Mouse (Mus musculus) G1E (cell line): ENCODE results near the gene Rnf227.

Source experiments
- CTCF ChIP-seq: IDR thresholded peaks from 2 replicates; pipeline ENCODE4 v1.5.1; 2012; ENCODE audit warnings: low read depth, low read length, inconsistent platforms, mixed read lengths
- GATA1 ChIP-seq: IDR thresholded peaks from 2 replicates; pipeline ENCODE4 v1.6.1; 2012; ENCODE audit warnings: borderline replicate concordance, low read length, inconsistent platforms, mixed read lengths
- POLR2AphosphoS5 ChIP-seq: IDR thresholded peaks from 2 replicates; pipeline ENCODE4 v1.6.1; 2012; ENCODE audit warnings: low read depth, low read length, inconsistent platforms; ENCODE audit not compliant: insufficient replicate concordance
- TAL1 ChIP-seq: conservative IDR thresholded peaks from 2 replicates; pipeline ENCODE4 v1.6.1; 2012; ENCODE audit warnings: low read depth, low read length, inconsistent platforms, mixed read lengths

DNA sequence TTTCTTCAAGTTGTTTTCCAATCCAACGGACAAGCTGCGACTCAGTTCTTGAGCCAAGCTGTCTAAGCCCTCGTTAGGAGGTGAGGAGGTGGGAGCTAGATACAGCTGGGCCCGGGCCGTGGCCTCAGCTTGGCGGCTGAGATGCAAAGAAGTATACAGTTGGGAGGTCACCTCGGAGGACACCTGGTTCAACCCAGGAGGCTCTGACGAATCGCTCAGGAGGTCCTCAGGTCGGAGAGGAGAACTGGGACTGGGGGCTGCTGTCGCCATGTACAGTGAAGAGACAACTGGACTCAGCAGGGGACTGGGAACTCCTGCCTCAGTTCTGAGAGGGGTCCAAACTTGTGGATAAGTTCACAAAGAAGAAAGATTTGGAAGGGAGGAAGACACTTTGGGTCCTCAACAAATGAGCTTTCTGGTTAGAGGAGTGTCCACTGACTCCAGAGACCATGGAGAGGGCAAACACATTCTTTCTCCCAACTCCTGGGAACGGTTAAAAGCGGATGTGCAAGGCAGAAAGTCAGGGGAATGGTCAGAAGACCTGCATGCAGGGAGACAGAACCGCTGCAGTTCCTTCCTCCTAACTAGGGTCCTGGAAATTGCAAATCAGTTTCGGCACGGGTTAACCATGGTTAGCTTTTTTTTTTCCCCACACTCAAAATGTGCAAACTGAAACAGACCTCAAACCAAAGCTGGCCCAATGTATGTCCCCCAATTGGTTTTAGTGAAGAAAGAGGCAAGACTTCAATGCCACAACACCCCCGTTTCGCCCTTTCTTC is 17.4 kb upstream of the Rnf227 start:
- TF ChIP-seq TAL1 (no peak), CTCF (no peak), GATA1 (no peak), POLR2AphosphoS5 (no peak)
